Mouse (Mus musculus) heart, adult 2 months (tissue): ENCODE data around the gene Defb25.

Source experiments
- CTCF ChIP-seq: fragments of 200-600 bp; IDR thresholded peaks from 2 replicates; pipeline ENCODE4 v1.8.1; 2022; ENCODE audit warnings: antibody characterized with exemption, mild to moderate bottlenecking, moderate library complexity
- EP300 ChIP-seq: fragments of 200-500 bp; IDR thresholded peaks from 2 replicates; pipeline ENCODE4 v1.6.1; 2011; ENCODE audit warnings: low read depth, low read length, control low read depth; ENCODE audit not compliant: insufficient read depth
- POLR2A ChIP-seq: fragments of 200-500 bp; IDR thresholded peaks from 2 replicates; pipeline ENCODE4 v1.6.1; 2011; ENCODE audit warnings: mild to moderate bottlenecking, low read depth, low read length, control low read depth; ENCODE audit not compliant: insufficient read depth

DNA sequence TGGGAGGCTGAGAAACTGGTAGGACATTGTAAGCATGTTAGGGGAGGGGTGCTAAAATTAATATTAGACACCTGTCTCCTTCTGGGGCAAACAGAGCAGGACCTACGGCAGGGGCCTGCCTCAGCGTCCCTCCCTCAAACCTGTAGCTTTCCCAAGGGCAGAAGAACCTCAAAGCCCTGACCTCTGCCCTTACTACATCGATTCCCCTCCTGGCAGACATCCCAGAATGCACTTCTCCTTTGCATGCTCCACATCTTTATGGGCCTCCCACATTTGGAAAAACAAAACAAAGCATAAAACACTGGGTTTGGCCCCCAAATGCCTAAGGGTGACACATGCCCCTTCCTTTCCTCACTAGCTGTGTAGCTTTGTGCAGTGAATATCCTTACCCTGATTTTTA, 6.4 kb upstream of the Defb25 start:
- TF ChIP-seq POLR2A (no peak), CTCF (no peak), EP300 (no peak)
